Mouse (Mus musculus): ENCODE data around the gene Zyx. TPM values are rescaled to one million over a fixed set of nuclear protein-coding genes. Genes with fewer than 3 reads are reported as not detected.
A peak's percentile ranks its signal among the peaks of the same experiment; 100 is the strongest.

The Zyx gene
- total RNA-seq, 2 experiments from 2014 or later = 57.9 to 62.6 TPM

GRCm38 (mm10) chr6:42383360-42383759 is 33.9 kb downstream of the Zyx start:
- no peak for DNase-seq
- intact Hi-C loops (cut with DNase I) = loop anchor here (5.0 kb wide), 2 partner anchors 156 to 159 kb away; no protein-coding TSS in a partner anchor

GRCm38 (mm10) chr6:42385635-42386034 is 36.2 kb downstream of the Zyx start:
- no peak for DNase-seq
- intact Hi-C loops (cut with DNase I) = no loop called here

- no peak for DNase-seq
- intact Hi-C loops (cut with DNase I) = no loop called here
Measured at GRCm38 (mm10) chr6:42391796-42392330, 42.4 kb downstream of the Zyx start.

GRCm38 (mm10) chr6:42395960-42396809 is 46.8 kb downstream of the Zyx start:
- peak; percentile 92 for DNase-seq
- intact Hi-C loops (cut with DNase I) = loop anchor here (5.0 kb wide), 1 partner anchor 36 kb away; the partner anchor contains the start of gene Tas2r126

- no peak for DNase-seq
- intact Hi-C loops (cut with DNase I) = loop anchor here (5.0 kb wide), 1 partner anchor 35 kb away; the partner anchor contains the start of gene Tas2r126
Measured at GRCm38 (mm10) chr6:42397041-42397657, 47.7 kb downstream of the Zyx start.

GRCm38 (mm10) chr6:42398285-42398684 is 48.9 kb downstream of the Zyx start:
- intact Hi-C loops (cut with DNase I) = loop anchor here (5.0 kb wide), 1 partner anchor 34 kb away; the partner anchor contains the start of gene Tas2r126
- DNase-seq = no peak

GRCm38 (mm10) chr6:42398998-42399397 is 49.6 kb downstream of the Zyx start:
- intact Hi-C loops (cut with DNase I) = loop anchor here (5.0 kb wide), 1 partner anchor 33 kb away; the partner anchor contains the start of gene Tas2r126
- no peak for DNase-seq

- no peak for DNase-seq
- intact Hi-C loops (cut with DNase I) = loop anchor here (5.0 kb wide), 1 partner anchor 32 kb away; the partner anchor contains the start of gene Tas2r126
Measured at GRCm38 (mm10) chr6:42399938-42400337, 50.5 kb downstream of the Zyx start, which contains the start of gene Tas2r143. Gene Tas2r143 (plus strand): TSS chr6:42400238.

- intact Hi-C loops (cut with DNase I) = no loop called here
- no peak for DNase-seq
Measured at GRCm38 (mm10) chr6:42405134-42405533, 55.7 kb downstream of the Zyx start, which contains the start of gene Tas2r135. Gene Tas2r135 (plus strand): TSS chr6:42405434.

Other genes starting within 250 kb of the Zyx start
- not detected for gene Tas2r139, start 208.7 kb upstream of the Zyx start, total RNA-seq (2021)
- not detected for gene Tas2r144, start 134.3 kb upstream of the Zyx start, total RNA-seq (2021)
- gene Gstk1, start 103.7 kb upstream of the Zyx start, total RNA-seq (2021) = 100 to 1,000 TPM; 135 to 146 TPM
- gene Tmem139, start 87.7 kb upstream of the Zyx start, total RNA-seq (2021) = under 1 TPM in 1 of 2 experiments, not detected in 1; 0.25 TPM
- gene Casp2, start 84.6 kb upstream of the Zyx start, total RNA-seq (2021) = 10 to 100 TPM; 10.8 to 11.3 TPM
- 1 to 10 TPM; 4.3 to 5.8 TPM for gene Clcn1, start 62.9 kb upstream of the Zyx start, total RNA-seq (2021)
- under 1 TPM; 0.54 to 0.89 TPM for gene Fam131b, start 25.0 kb upstream of the Zyx start, total RNA-seq (2021)
- under 1 TPM; 0.16 to 0.33 TPM for gene Epha1, start 23.6 kb downstream of the Zyx start, total RNA-seq (2021)
- not detected for gene Tas2r143, start 50.6 kb downstream of the Zyx start, total RNA-seq (2021)
- under 1 TPM in 1 of 2 experiments, not detected in 1; 0.24 TPM for gene Tas2r135, start 55.8 kb downstream of the Zyx start, total RNA-seq (2021)
- gene Tas2r126, start 84.9 kb downstream of the Zyx start, total RNA-seq (2021) = under 1 TPM in 1 of 2 experiments, not detected in 1; 0.30 TPM
- not detected for gene Olfr458, start 115.6 kb downstream of the Zyx start, total RNA-seq (2021)
- gene Olfr457, start 126.7 kb downstream of the Zyx start, total RNA-seq (2021) = not detected
- not detected for gene Olfr456, start 137.6 kb downstream of the Zyx start, total RNA-seq (2021)
- gene Olfr455, start 198.0 kb downstream of the Zyx start, total RNA-seq (2021) = not detected
- not detected for gene Tcaf3, start 248.1 kb downstream of the Zyx start, total RNA-seq (2021)

All from heart, postnatal 36 days (tissue).